Mouse (Mus musculus) induced T-regulatory cell, adult 2 months (primary cell): ENCODE data around the gene Fgfr2.

ENCODE experiments used
- DNase-seq: peaks from one replicate; pipeline ENCODE4 v3.0.0-alpha.2; 2012; ENCODE audit warnings: low read depth

The Fgfr2 gene

GRCm38 (mm10) chr7:130750752-130751490, 2372.2 kb downstream of the Fgfr2 start:
- DNase-seq: no peak

GRCm38 (mm10) chr7:130749165-130749564, 2374.0 kb downstream of the Fgfr2 start:
- no peak for DNase-seq

- DNase-seq: no peak
Observed at GRCm38 (mm10) chr7:130743239-130744025, 2379.7 kb downstream of the Fgfr2 start.

- DNase-seq: peak; percentile 10
Observed at GRCm38 (mm10) chr7:130741099-130741498, 2382.1 kb downstream of the Fgfr2 start.

- peak; percentile 28 for DNase-seq
Observed at GRCm38 (mm10) chr7:130734195-130734787, 2388.9 kb downstream of the Fgfr2 start.

GRCm38 (mm10) chr7:130733423-130733822, 2389.7 kb downstream of the Fgfr2 start:
- DNase-seq: no peak

- no peak for DNase-seq
Observed at GRCm38 (mm10) chr7:130732908-130733307, 2390.2 kb downstream of the Fgfr2 start.

GRCm38 (mm10) chr7:130731792-130732191, 2391.4 kb downstream of the Fgfr2 start:
- DNase-seq: no peak

- DNase-seq: no peak
Observed at GRCm38 (mm10) chr7:130727560-130727959, 2395.6 kb downstream of the Fgfr2 start.

- DNase-seq: peak; percentile 42
Observed at GRCm38 (mm10) chr7:130726724-130727422, 2396.3 kb downstream of the Fgfr2 start.

- no peak for DNase-seq
Observed at GRCm38 (mm10) chr7:130726185-130726584, 2397.0 kb downstream of the Fgfr2 start.

- no peak for DNase-seq
Observed at GRCm38 (mm10) chr7:130720646-130721335, 2402.4 kb downstream of the Fgfr2 start.

GRCm38 (mm10) chr7:130719931-130720598, 2403.1 kb downstream of the Fgfr2 start:
- no peak for DNase-seq

GRCm38 (mm10) chr7:130716989-130717388, 2406.2 kb downstream of the Fgfr2 start:
- no peak for DNase-seq

- DNase-seq: no peak
Observed at GRCm38 (mm10) chr7:130716341-130716740, 2406.8 kb downstream of the Fgfr2 start.

GRCm38 (mm10) chr7:130715467-130715866, 2407.7 kb downstream of the Fgfr2 start:
- DNase-seq: no peak

GRCm38 (mm10) chr7:130713319-130713718, 2409.8 kb downstream of the Fgfr2 start:
- no peak for DNase-seq

- DNase-seq: no peak
Observed at GRCm38 (mm10) chr7:130711851-130712250, 2411.3 kb downstream of the Fgfr2 start.

- no peak for DNase-seq
Observed at GRCm38 (mm10) chr7:130709372-130710274, 2413.5 kb downstream of the Fgfr2 start.

GRCm38 (mm10) chr7:130708940-130709339, 2414.2 kb downstream of the Fgfr2 start:
- no peak for DNase-seq
